Mouse (Mus musculus): ENCODE results near the gene Trpm6. TPM values are rescaled to one million over a fixed set of nuclear protein-coding genes. Genes with fewer than 3 reads are reported as not detected.

The Trpm6 gene
- polyA plus RNA-seq, 1 experiment from 2014 or later: 0.07 TPM

GRCm38 (mm10) chr19:18720337-18720736 is 29.4 kb upstream of the Trpm6 start:
- Histone ChIP-seq H3K4me2 (no peak overlapping the region), H3K27ac (ENCODE audit: low read depth, low read length) (no peak overlapping the region), H3K27me3 (ENCODE audit: control insufficient read depth, insufficient read depth, low read length) (no peaks in the 10 kb centered on the region), H3K9me3 (replicated peaks; ENCODE audit: control insufficient read depth, low read length) (no peaks in the 10 kb centered on the region), H3K4me3 (ENCODE audit: low read depth, low read length) (no peak overlapping the region), H3K4me1 (ENCODE audit: control insufficient read depth, insufficient read depth, low read length) (peaks cover 3% of the 10 kb centered on the region; the same call in 1 of the 2 replicates), H3K36me3 (ENCODE audit: control insufficient read depth, insufficient read depth, low read length) (no peaks in the 10 kb centered on the region), H3K9ac (ENCODE audit: low read depth, low read length) (no peak overlapping the region)
- 83% methylated on average over 3 of the region's 3 CpGs for WGBS (ENCODE audit: insufficient replicate concordance)
- no peak for ATAC-seq (replicated peaks; ENCODE audit: insufficient number of reproducible peaks, low FRiP score, low TSS enrichment)

GRCm38 (mm10) chr19:18725186-18725585 is 24.6 kb upstream of the Trpm6 start:
- ATAC-seq (replicated peaks; ENCODE audit: insufficient number of reproducible peaks, low FRiP score, low TSS enrichment): no peak
- H3K27ac ChIP-seq (ENCODE audit: low read depth, low read length): no peak overlapping the region
- H3K4me2 ChIP-seq: no peak overlapping the region
- 75% methylated on average over 2 of the region's 2 CpGs for WGBS (ENCODE audit: insufficient replicate concordance)
- no peaks in the 10 kb centered on the region for H3K27me3 ChIP-seq (ENCODE audit: control insufficient read depth, insufficient read depth, low read length)
- no peaks in the 10 kb centered on the region for H3K9me3 ChIP-seq (replicated peaks; ENCODE audit: control insufficient read depth, low read length)
- no peak overlapping the region for H3K4me3 ChIP-seq (ENCODE audit: low read depth, low read length)
- no peak overlapping the region for H3K9ac ChIP-seq (ENCODE audit: low read depth, low read length)
- no peaks in the 10 kb centered on the region; the same call in 1 of the 2 replicates for H3K4me1 ChIP-seq (ENCODE audit: control insufficient read depth, insufficient read depth, low read length)
- H3K36me3 ChIP-seq (ENCODE audit: control insufficient read depth, insufficient read depth, low read length): no peaks in the 10 kb centered on the region

- peaks cover 6% of the 10 kb centered on the region; the same call in 1 of the 2 replicates for H3K27me3 ChIP-seq (ENCODE audit: control insufficient read depth, insufficient read depth, low read length)
- H3K4me2 ChIP-seq: no peak overlapping the region
- no peak for ATAC-seq (replicated peaks; ENCODE audit: insufficient number of reproducible peaks, low FRiP score, low TSS enrichment)
- H3K36me3 ChIP-seq (ENCODE audit: control insufficient read depth, insufficient read depth, low read length): no peaks in the 10 kb centered on the region
- 52% methylated on average over 7 of the region's 7 CpGs for WGBS (ENCODE audit: insufficient replicate concordance)
- H3K9me3 ChIP-seq (replicated peaks; ENCODE audit: control insufficient read depth, low read length): no peaks in the 10 kb centered on the region
- no peak overlapping the region for H3K9ac ChIP-seq (ENCODE audit: low read depth, low read length)
- no peak overlapping the region for H3K27ac ChIP-seq (ENCODE audit: low read depth, low read length)
- H3K4me1 ChIP-seq (ENCODE audit: control insufficient read depth, insufficient read depth, low read length): peaks cover 2% of the 10 kb centered on the region; the same call in 1 of the 2 replicates
- H3K4me3 ChIP-seq (ENCODE audit: low read depth, low read length): no peak overlapping the region
Observed at GRCm38 (mm10) chr19:18730255-18730654, 19.5 kb upstream of the Trpm6 start.

GRCm38 (mm10) chr19:18731077-18731476 is 18.7 kb upstream of the Trpm6 start:
- Histone ChIP-seq H3K9ac (ENCODE audit: low read depth, low read length) (no peak overlapping the region), H3K4me3 (ENCODE audit: low read depth, low read length) (no peak overlapping the region), H3K27ac (ENCODE audit: low read depth, low read length) (no peak overlapping the region), H3K4me2 (peak overlapping the region; percentile 19), H3K36me3 (ENCODE audit: control insufficient read depth, insufficient read depth, low read length) (no peaks in the 10 kb centered on the region), H3K9me3 (replicated peaks; ENCODE audit: control insufficient read depth, low read length) (no peaks in the 10 kb centered on the region), H3K4me1 (ENCODE audit: control insufficient read depth, insufficient read depth, low read length) (peaks cover 2% of the 10 kb centered on the region; the same call in 1 of the 2 replicates), H3K27me3 (ENCODE audit: control insufficient read depth, insufficient read depth, low read length) (peaks cover 6% of the 10 kb centered on the region)
- WGBS (ENCODE audit: insufficient replicate concordance): 29% methylated on average over 7 of the region's 7 CpGs
- ATAC-seq (replicated peaks; ENCODE audit: insufficient number of reproducible peaks, low FRiP score, low TSS enrichment): no peak

- no peak overlapping the region for H3K9ac ChIP-seq (ENCODE audit: low read depth, low read length)
- no peak overlapping the region for H3K4me2 ChIP-seq
- no peaks in the 10 kb centered on the region for H3K4me1 ChIP-seq (ENCODE audit: control insufficient read depth, insufficient read depth, low read length)
Observed at GRCm38 (mm10) chr19:18735901-18736300, 13.9 kb upstream of the Trpm6 start.

GRCm38 (mm10) chr19:18739146-18739545 is 10.6 kb upstream of the Trpm6 start:
- whole genome bisulfite sequencing (ENCODE audit: insufficient replicate concordance): 78% methylated on average over 7 of the region's 7 CpGs
- no peaks in the 10 kb centered on the region for H3K36me3 ChIP-seq (ENCODE audit: control insufficient read depth, insufficient read depth, low read length)
- no peaks in the 10 kb centered on the region for H3K9me3 ChIP-seq (replicated peaks; ENCODE audit: control insufficient read depth, low read length)
- H3K4me1 ChIP-seq (ENCODE audit: control insufficient read depth, insufficient read depth, low read length): no peaks in the 10 kb centered on the region
- H3K4me3 ChIP-seq (ENCODE audit: low read depth, low read length): no peak overlapping the region
- no peak overlapping the region for H3K27ac ChIP-seq (ENCODE audit: low read depth, low read length)
- no peak overlapping the region for H3K9ac ChIP-seq (ENCODE audit: low read depth, low read length)
- H3K4me2 ChIP-seq: no peak overlapping the region
- H3K27me3 ChIP-seq (ENCODE audit: control insufficient read depth, insufficient read depth, low read length): peaks cover 2% of the 10 kb centered on the region; the same call in 1 of the 2 replicates
- ATAC-seq (replicated peaks; ENCODE audit: insufficient number of reproducible peaks, low FRiP score, low TSS enrichment): no peak

More at GRCm38 (mm10) chr19:18735901-18736300, 13.9 kb upstream of the Trpm6 start:
- Histone ChIP-seq H3K27me3 (ENCODE audit: control insufficient read depth, insufficient read depth, low read length) (peaks cover 6% of the 10 kb centered on the region), H3K9me3 (replicated peaks; ENCODE audit: control insufficient read depth, low read length) (no peaks in the 10 kb centered on the region), H3K4me3 (ENCODE audit: low read depth, low read length) (no peak overlapping the region), H3K36me3 (ENCODE audit: control insufficient read depth, insufficient read depth, low read length) (no peaks in the 10 kb centered on the region), H3K27ac (ENCODE audit: low read depth, low read length) (no peak overlapping the region)
- no peak for ATAC-seq (replicated peaks; ENCODE audit: insufficient number of reproducible peaks, low FRiP score, low TSS enrichment)
- WGBS (ENCODE audit: insufficient replicate concordance): 82% methylated on average over 4 of the region's 4 CpGs

- Histone ChIP-seq H3K27ac (ENCODE audit: low read depth, low read length) (no peak overlapping the region), H3K4me1 (ENCODE audit: control insufficient read depth, insufficient read depth, low read length) (no peaks in the 10 kb centered on the region), H3K4me2 (no peak overlapping the region), H3K9ac (ENCODE audit: low read depth, low read length) (no peak overlapping the region), H3K4me3 (ENCODE audit: low read depth, low read length) (no peak overlapping the region), H3K9me3 (replicated peaks; ENCODE audit: control insufficient read depth, low read length) (no peaks in the 10 kb centered on the region), H3K36me3 (ENCODE audit: control insufficient read depth, insufficient read depth, low read length) (no peaks in the 10 kb centered on the region), H3K27me3 (ENCODE audit: control insufficient read depth, insufficient read depth, low read length) (0 out of 2 replicates have a peak, but pooled peaks cover 3% of the 10 kb centered on the region)
- 84% methylated on average over 5 of the region's 5 CpGs for WGBS (ENCODE audit: insufficient replicate concordance)
- no peak for ATAC-seq (replicated peaks; ENCODE audit: insufficient number of reproducible peaks, low FRiP score, low TSS enrichment)
Observed at GRCm38 (mm10) chr19:18743946-18744345, 5.8 kb upstream of the Trpm6 start.

GRCm38 (mm10) chr19:18746576-18747340 is 3.0 kb upstream of the Trpm6 start:
- H3K4me3 ChIP-seq (ENCODE audit: low read depth, low read length): no peak overlapping the region
- no peak overlapping the region for H3K4me2 ChIP-seq
- peaks cover 13% of the 10 kb centered on the region; the same call in 1 of the 2 replicates for H3K27me3 ChIP-seq (ENCODE audit: control insufficient read depth, insufficient read depth, low read length)
- WGBS (ENCODE audit: insufficient replicate concordance): 87% methylated on average over 5 of the region's 5 CpGs
- H3K9me3 ChIP-seq (replicated peaks; ENCODE audit: control insufficient read depth, low read length): no peaks in the 10 kb centered on the region
- H3K27ac ChIP-seq (ENCODE audit: low read depth, low read length): no peak overlapping the region
- ATAC-seq (replicated peaks; ENCODE audit: insufficient number of reproducible peaks, low FRiP score, low TSS enrichment): no peak
- no peaks in the 10 kb centered on the region for H3K36me3 ChIP-seq (ENCODE audit: control insufficient read depth, insufficient read depth, low read length)
- H3K9ac ChIP-seq (ENCODE audit: low read depth, low read length): no peak overlapping the region
- no peaks in the 10 kb centered on the region for H3K4me1 ChIP-seq (ENCODE audit: control insufficient read depth, insufficient read depth, low read length)

GRCm38 (mm10) chr19:18747379-18747778 is 2.4 kb upstream of the Trpm6 start:
- no peak for ATAC-seq (replicated peaks; ENCODE audit: insufficient number of reproducible peaks, low FRiP score, low TSS enrichment)
- 80% methylated on average over 4 of the region's 4 CpGs for WGBS (ENCODE audit: insufficient replicate concordance)
- H3K9ac ChIP-seq (ENCODE audit: low read depth, low read length): no peak overlapping the region
- H3K4me3 ChIP-seq (ENCODE audit: low read depth, low read length): no peak overlapping the region
- H3K4me2 ChIP-seq: no peak overlapping the region
- H3K36me3 ChIP-seq (ENCODE audit: control insufficient read depth, insufficient read depth, low read length): no peaks in the 10 kb centered on the region
- H3K4me1 ChIP-seq (ENCODE audit: control insufficient read depth, insufficient read depth, low read length): no peaks in the 10 kb centered on the region
- H3K27ac ChIP-seq (ENCODE audit: low read depth, low read length): no peak overlapping the region
- H3K27me3 ChIP-seq (ENCODE audit: control insufficient read depth, insufficient read depth, low read length): peaks cover 13% of the 10 kb centered on the region; the same call in 1 of the 2 replicates
- no peaks in the 10 kb centered on the region for H3K9me3 ChIP-seq (replicated peaks; ENCODE audit: control insufficient read depth, low read length)

Measured in heart, embryonic 11.5 days (tissue).